ENCODE assay signal across 16 mouse cellular contexts in the genomic region with DNA sequence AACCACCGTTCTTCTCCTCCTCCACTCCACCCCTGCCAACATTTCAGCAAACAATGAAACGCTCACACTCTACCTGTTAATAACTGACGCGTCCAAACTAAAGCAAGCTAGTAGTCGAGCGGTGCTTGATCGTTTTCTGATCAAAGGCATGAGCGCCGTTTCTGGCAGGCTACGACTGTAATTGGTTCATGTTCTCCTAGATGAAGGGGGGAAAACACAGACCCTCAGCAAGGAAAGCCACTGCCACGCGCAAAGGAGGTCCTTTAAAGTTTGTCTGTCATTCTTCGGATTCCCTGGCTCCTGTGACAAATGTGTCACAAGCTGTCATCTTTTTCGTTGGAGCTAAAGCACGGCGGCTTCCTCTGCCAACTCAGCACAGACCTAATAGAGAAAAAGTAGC.
"Had no signal": no experiment of that assay in that cellular context is flagged by ENCODE, and none has a peak within 500 bp of the region (broad histone marks: within the 10 kb centered on the region; RNA-seq: fewer than 3 reads in every experiment).

No protein-coding gene starts in this region.

- H3K9ac ChIP-seq: liver, embryonic 15.5 days; neural tube, embryonic 13.5 days had no signal

- H3K4me1 ChIP-seq: liver, embryonic 15.5 days; neural tube, embryonic 13.5 days had no signal

- H3K36me3 ChIP-seq: limb, embryonic 10.5 days; liver, embryonic 15.5 days; neural tube, embryonic 13.5 days had no signal

- H3K4me2 ChIP-seq: liver, embryonic 11.5 days; liver, embryonic 15.5 days; neural tube, embryonic 13.5 days had no signal

- H3K4me3 ChIP-seq: limb, embryonic 10.5 days; liver, embryonic 15.5 days; neural tube, embryonic 13.5 days had no signal

- H3K9me3 ChIP-seq: limb, embryonic 10.5 days; liver, embryonic 15.5 days; neural tube, embryonic 13.5 days had no signal

- ATAC-seq: lung, postnatal 0 days had no signal

- H3K27ac ChIP-seq: limb, embryonic 10.5 days; liver, embryonic 15.5 days; neural tube, embryonic 13.5 days had no signal

- DNase-seq: kidney, adult 18-20 months; kidney, postnatal 10 days; kidney, postnatal 4 days; layer of hippocampus, adult 9-11 months; lung, adult 2 months; lung, postnatal 36 days; retina, postnatal 1 day; right cerebral cortex, postnatal 4 days; spleen, adult 18-20 months; thymus, adult 18-20 months; thymus, postnatal 14 days had no signal

- H3K27me3 ChIP-seq: liver, embryonic 15.5 days; neural tube, embryonic 13.5 days had no signal
